Mouse (Mus musculus) ES-Bruce4 (cell line): ENCODE data around the gene Pknox2. TPM values are rescaled to one million over a fixed set of nuclear protein-coding genes. Genes with fewer than 3 reads are reported as not detected.

ENCODE experiments used
- H3K27ac ChIP-seq: 2 replicates; pipeline ENCODE4 v1.5.1; 2012; ENCODE audit warnings: low read length, inconsistent platforms; ENCODE audit not compliant: insufficient read depth
- H3K27me3 ChIP-seq: 2 replicates; pipeline ENCODE4 v1.6.1; 2012; ENCODE audit warnings: mild to moderate bottlenecking, low read length, inconsistent platforms; ENCODE audit not compliant: control insufficient read depth, poor library complexity, insufficient read depth, severe bottlenecking
- H3K36me3 ChIP-seq: 2 replicates; pipeline ENCODE4 v1.6.1; 2012; ENCODE audit warnings: inconsistent platforms, mild to moderate bottlenecking, low read length, moderate library complexity; ENCODE audit not compliant: control insufficient read depth, poor library complexity, insufficient read depth, severe bottlenecking
- H3K4me1 ChIP-seq: one replicate; pipeline ENCODE4 v1.8.1; 2011; ENCODE audit warnings: low read length; ENCODE audit not compliant: control insufficient read depth, insufficient read depth
- H3K4me3 ChIP-seq: 2 replicates; pipeline ENCODE4 v1.5.1; 2011; ENCODE audit warnings: low read depth, mild to moderate bottlenecking, low read length
- H3K9ac ChIP-seq: 2 replicates; pipeline ENCODE4 v1.6.1; 2012; ENCODE audit warnings: low read depth, mild to moderate bottlenecking, inconsistent platforms; ENCODE audit not compliant: poor library complexity, severe bottlenecking
- H3K9me3 ChIP-seq: replicated peaks from 2 replicates; pipeline ENCODE4 v1.6.1; 2012; ENCODE audit warnings: mild to moderate bottlenecking, low read length, inconsistent platforms; ENCODE audit not compliant: control insufficient read depth, poor library complexity, insufficient read depth, severe bottlenecking
- CTCF ChIP-seq: IDR thresholded peaks from one replicate; pipeline ENCODE4 v1.8.1; 2011; ENCODE audit warnings: low read depth, low read length
- EP300 ChIP-seq: IDR thresholded peaks from 2 replicates; pipeline ENCODE4 v1.6.1; 2011; ENCODE audit warnings: low read depth, low read length; ENCODE audit not compliant: insufficient read depth
- POLR2A ChIP-seq: IDR thresholded peaks from one replicate; pipeline ENCODE4 v1.8.1; 2011; ENCODE audit warnings: low read length; ENCODE audit not compliant: insufficient read depth
- polyA plus RNA-seq: library from polyadenylated mRNA; stranded (reverse); fragments of >200 nt; gene quantifications from 2 replicates; pipeline ENCODE4 v1.2.4, GENCODE M21; 2011; ENCODE audit warnings: low read depth; ENCODE audit not compliant: missing spikeins, insufficient read depth, insufficient read length

Pknox2 gene
- 12.3 and 14.3 TPM in 2 replicates for polyA plus RNA-seq

GRCm38 (mm10) chr9:37147359-37147685 is at the start of gene Pknox2:
Gene Pknox2, minus strand, starts transcription at chr9:37147407.
- H3K36me3 ChIP-seq: no peaks in the 10 kb centered on the region
- H3K9me3 ChIP-seq: no peaks in the 10 kb centered on the region
- peak within 1 kb of the TSS; percentile 66 for H3K4me3 ChIP-seq
- TF ChIP-seq CTCF (peak; percentile 72), EP300 (no peak), POLR2A (no peak)
- no peak within 1 kb of the TSS for H3K27ac ChIP-seq
- peaks cover 16% of the 10 kb centered on the region for H3K27me3 ChIP-seq
- peaks cover 3% of the 10 kb centered on the region for H3K4me1 ChIP-seq
- H3K9ac ChIP-seq: peak within 1 kb of the TSS; percentile 55

- no peak overlapping the region for H3K4me3 ChIP-seq
- H3K9me3 ChIP-seq: no peaks in the 10 kb centered on the region
- no peaks in the 10 kb centered on the region for H3K27me3 ChIP-seq
- no peak overlapping the region for H3K27ac ChIP-seq
- no peaks in the 10 kb centered on the region for H3K4me1 ChIP-seq
- no peaks in the 10 kb centered on the region for H3K36me3 ChIP-seq
- no peak overlapping the region for H3K9ac ChIP-seq
- TF ChIP-seq EP300 (no peak), CTCF (no peak), POLR2A (no peak)
Measured at GRCm38 (mm10) chr9:37188024-37188423, 40.8 kb upstream of the Pknox2 start.

- Histone ChIP-seq H3K9me3 (no peaks in the 10 kb centered on the region), H3K27ac (no peak overlapping the region), H3K4me3 (no peak overlapping the region), H3K27me3 (no peaks in the 10 kb centered on the region), H3K4me1 (no peaks in the 10 kb centered on the region), H3K36me3 (no peaks in the 10 kb centered on the region), H3K9ac (no peak overlapping the region)
- TF ChIP-seq EP300: no peak
- no peak for TF ChIP-seq CTCF
Measured at GRCm38 (mm10) chr9:37187407-37187806, 40.2 kb upstream of the Pknox2 start.

GRCm38 (mm10) chr9:37183176-37183575 is 36.0 kb upstream of the Pknox2 start:
- TF ChIP-seq CTCF (no peak), EP300 (no peak), POLR2A (no peak)
- H3K4me3 ChIP-seq: no peak overlapping the region

GRCm38 (mm10) chr9:37181596-37181995 is 34.4 kb upstream of the Pknox2 start:
- H3K27me3 ChIP-seq: no peaks in the 10 kb centered on the region
- H3K4me1 ChIP-seq: no peaks in the 10 kb centered on the region
- H3K27ac ChIP-seq: no peak overlapping the region
- H3K9me3 ChIP-seq: no peaks in the 10 kb centered on the region
- no peaks in the 10 kb centered on the region for H3K36me3 ChIP-seq
- H3K4me3 ChIP-seq: no peak overlapping the region
- TF ChIP-seq POLR2A (no peak), EP300 (no peak), CTCF (no peak)
- no peak overlapping the region for H3K9ac ChIP-seq

More at GRCm38 (mm10) chr9:37183176-37183575, 36.0 kb upstream of the Pknox2 start:
- H3K9me3 ChIP-seq: no peaks in the 10 kb centered on the region
- H3K9ac ChIP-seq: no peak overlapping the region
- H3K27ac ChIP-seq: no peak overlapping the region
- H3K27me3 ChIP-seq: no peaks in the 10 kb centered on the region
- H3K4me1 ChIP-seq: no peaks in the 10 kb centered on the region
- no peaks in the 10 kb centered on the region for H3K36me3 ChIP-seq

GRCm38 (mm10) chr9:37179596-37179995 is 32.4 kb upstream of the Pknox2 start:
- Histone ChIP-seq H3K9ac (no peak overlapping the region), H3K4me1 (no peaks in the 10 kb centered on the region), H3K9me3 (no peaks in the 10 kb centered on the region), H3K36me3 (no peaks in the 10 kb centered on the region), H3K27me3 (no peaks in the 10 kb centered on the region), H3K27ac (no peak overlapping the region), H3K4me3 (no peak overlapping the region)
- TF ChIP-seq EP300: no peak
- no peak for TF ChIP-seq CTCF
- TF ChIP-seq POLR2A: no peak
